Mouse (Mus musculus) gonadal fat pad, adult 2 months (tissue): ENCODE data around the gene Rpl31. TPM values are rescaled to one million over a fixed set of nuclear protein-coding genes. Genes with fewer than 3 reads are reported as not detected.

Experiments used
- DNase-seq: peaks from one replicate; pipeline ENCODE4 v3.0.0-alpha.2; 2012; ENCODE audit warnings: low read depth
- polyA plus RNA-seq: library from polyadenylated mRNA; depleted of rRNA; stranded (reverse); fragments of >200 nt; gene quantifications from 2 replicates; pipeline ENCODE4 v1.2.3, GENCODE M21; 2012

Gene Rpl31
- polyA plus RNA-seq, 1 experiment: 262 TPM

GRCm38 (mm10) chr1:39367045-39367444 is 597 bp upstream of the Rpl31 start:
- no peak for DNase-seq

GRCm38 (mm10) chr1:39368267-39368841 is 712 bp downstream of the Rpl31 start:
- no peak for DNase-seq

- no peak for DNase-seq
Observed at GRCm38 (mm10) chr1:39370431-39370830, 2.8 kb downstream of the Rpl31 start.

- DNase-seq: no peak
Observed at GRCm38 (mm10) chr1:39372220-39372843, 4.7 kb downstream of the Rpl31 start.

- DNase-seq: no peak
Observed at GRCm38 (mm10) chr1:39373378-39373777, 5.7 kb downstream of the Rpl31 start.

GRCm38 (mm10) chr1:39374231-39374809 is 6.7 kb downstream of the Rpl31 start:
- no peak for DNase-seq

- no peak for DNase-seq
Observed at GRCm38 (mm10) chr1:39376121-39376520, 8.5 kb downstream of the Rpl31 start.

- DNase-seq: no peak
Observed at GRCm38 (mm10) chr1:39376726-39377240, 9.1 kb downstream of the Rpl31 start.

- DNase-seq: no peak
Observed at GRCm38 (mm10) chr1:39378540-39378939, 10.9 kb downstream of the Rpl31 start.

GRCm38 (mm10) chr1:39379021-39379420 is 11.4 kb downstream of the Rpl31 start:
- DNase-seq: no peak

GRCm38 (mm10) chr1:39381017-39381416 is 13.4 kb downstream of the Rpl31 start:
- DNase-seq: no peak

GRCm38 (mm10) chr1:39384914-39385313 is 17.3 kb downstream of the Rpl31 start:
- DNase-seq: no peak

GRCm38 (mm10) chr1:39386456-39386855 is 18.8 kb downstream of the Rpl31 start:
- DNase-seq: no peak

- no peak for DNase-seq
Observed at GRCm38 (mm10) chr1:39387497-39387896, 19.9 kb downstream of the Rpl31 start.

GRCm38 (mm10) chr1:39388163-39388562 is 20.5 kb downstream of the Rpl31 start:
- no peak for DNase-seq

- no peak for DNase-seq
Observed at GRCm38 (mm10) chr1:39389338-39389737, 21.7 kb downstream of the Rpl31 start.

- no peak for DNase-seq
Observed at GRCm38 (mm10) chr1:39391652-39392051, 24.0 kb downstream of the Rpl31 start.

GRCm38 (mm10) chr1:39392189-39392588 is 24.5 kb downstream of the Rpl31 start:
- no peak for DNase-seq

- no peak for DNase-seq
Observed at GRCm38 (mm10) chr1:39393217-39393867, 25.7 kb downstream of the Rpl31 start.

GRCm38 (mm10) chr1:39394096-39394495 is 26.5 kb downstream of the Rpl31 start:
- DNase-seq: no peak

GRCm38 (mm10) chr1:39394650-39395049 is 27.0 kb downstream of the Rpl31 start:
- no peak for DNase-seq

- DNase-seq: no peak
Observed at GRCm38 (mm10) chr1:39396347-39396746, 28.7 kb downstream of the Rpl31 start.

GRCm38 (mm10) chr1:39398284-39398683 is 30.6 kb downstream of the Rpl31 start:
- DNase-seq: no peak
